In the genomic region with DNA sequence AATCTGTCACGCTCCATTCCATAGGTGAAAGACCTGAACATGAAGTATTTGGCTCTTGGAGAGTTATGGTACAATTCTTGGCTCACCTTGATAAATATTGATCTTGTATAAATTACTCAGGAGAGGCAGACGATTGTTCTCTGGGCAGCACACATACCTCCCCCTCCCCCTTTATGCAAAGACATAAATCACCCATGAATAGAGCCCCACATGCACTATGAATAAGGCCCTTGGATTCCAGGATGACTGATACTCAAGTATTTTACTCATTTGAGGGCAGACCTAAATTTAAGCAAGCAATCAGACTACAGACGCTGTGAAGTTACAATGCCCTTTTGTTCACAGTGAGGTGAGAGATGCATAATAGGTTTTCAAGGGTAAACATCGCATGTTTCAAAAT, we compare ENCODE assay signal across 23 mouse cellular contexts. TPM values are rescaled to one million over a fixed set of nuclear protein-coding genes. Genes with fewer than 3 reads are reported as not detected.
DNase-seq lines count a peak whose midpoint lies in the region; ATAC-seq and TF ChIP-seq lines count a peak whose summit lies in the region.
"Had no signal": no experiment of that assay in that cellular context is flagged by ENCODE, and none has a peak within 500 bp of the region (broad histone marks: within the 10 kb centered on the region; RNA-seq: fewer than 3 reads in every experiment).

No protein-coding gene starts in this region.

- H3K27ac ChIP-seq in heart, embryonic 10.5 days: no peak overlapping the region
- no peak overlapping the region for H3K27ac ChIP-seq in midbrain, embryonic 11.5 days (ENCODE audit: low read depth, low read length)
- no peak overlapping the region for H3K27ac ChIP-seq in midbrain, embryonic 14.5 days (replicated peaks; ENCODE audit: low read depth, low read length)
- no peak overlapping the region for H3K27ac ChIP-seq in thymus, adult 2 months (ENCODE audit: control insufficient read depth, insufficient read depth, low read length)
- H3K27ac ChIP-seq: embryonic facial prominence, embryonic 13.5 days; forebrain, embryonic 13.5 days; heart, embryonic 15.5 days; hindbrain, embryonic 13.5 days; hindbrain, postnatal 0 days had no signal

- 72% methylated on average over 4 of the region's 4 CpGs for WGBS in heart, embryonic 10.5 days
- WGBS in midbrain, embryonic 11.5 days: 77% methylated on average over 4 of the region's 4 CpGs
- 72% methylated on average over 4 of the region's 4 CpGs for WGBS in midbrain, embryonic 14.5 days
- 79% methylated on average over 4 of the region's 4 CpGs for WGBS in thymus, adult 2 months

- H3K9me3 ChIP-seq in heart, embryonic 10.5 days: no peaks in the 10 kb centered on the region
- no peaks in the 10 kb centered on the region for H3K9me3 ChIP-seq in midbrain, embryonic 11.5 days (ENCODE audit: control insufficient read depth, low read length)
- H3K9me3 ChIP-seq in midbrain, embryonic 14.5 days (ENCODE audit: control insufficient read depth, low read length): no peaks in the 10 kb centered on the region
- H3K9me3 ChIP-seq: embryonic facial prominence, embryonic 13.5 days; forebrain, embryonic 13.5 days; heart, embryonic 15.5 days; hindbrain, embryonic 13.5 days had no signal

- TF ChIP-seq POLR2A in thymus, adult 2 months (IDR thresholded peaks at IDR 0.05; ENCODE audit: control insufficient read depth, extremely low read depth, insufficient read depth, low read length, poor library complexity): no peak

- H3K9ac ChIP-seq in midbrain, embryonic 11.5 days (ENCODE audit: low read length): no peak overlapping the region
- H3K9ac ChIP-seq in midbrain, embryonic 14.5 days (replicated peaks; ENCODE audit: low read length): no peak overlapping the region
- H3K9ac ChIP-seq: embryonic facial prominence, embryonic 13.5 days; forebrain, embryonic 13.5 days; forebrain, postnatal 0 days; heart, embryonic 15.5 days; hindbrain, embryonic 13.5 days had no signal

- no peaks in the 10 kb centered on the region for H3K36me3 ChIP-seq in heart, embryonic 10.5 days
- H3K36me3 ChIP-seq in midbrain, embryonic 11.5 days (ENCODE audit: control insufficient read depth, insufficient read depth, low read length): no peaks in the 10 kb centered on the region
- H3K36me3 ChIP-seq in midbrain, embryonic 14.5 days (ENCODE audit: control insufficient read depth, insufficient read depth, low read length): no peaks in the 10 kb centered on the region
- no peaks in the 10 kb centered on the region for H3K36me3 ChIP-seq in thymus, adult 2 months (ENCODE audit: control insufficient read depth, insufficient read depth, low read length)
- H3K36me3 ChIP-seq: embryonic facial prominence, embryonic 13.5 days; heart, embryonic 15.5 days; hindbrain, embryonic 13.5 days had no signal

- no peak for ATAC-seq in midbrain, embryonic 11.5 days (ENCODE audit: low FRiP score)
- ATAC-seq in midbrain, embryonic 14.5 days (ENCODE audit: low FRiP score, low TSS enrichment): no peak
- ATAC-seq in cerebellum, adult (ENCODE audit: insufficient number of reproducible peaks, low FRiP score, low TSS enrichment): no peak
- ATAC-seq: forebrain, embryonic 13.5 days; forebrain, postnatal 0 days; hindbrain, postnatal 0 days had no signal

- intact Hi-C loops in heart, postnatal 10 days (cut with DNase I): no loop called here

- no peak overlapping the region for H3K4me3 ChIP-seq in heart, embryonic 10.5 days
- no peak overlapping the region for H3K4me3 ChIP-seq in midbrain, embryonic 11.5 days (ENCODE audit: low read depth, low read length)
- H3K4me3 ChIP-seq in midbrain, embryonic 14.5 days (replicated peaks; ENCODE audit: low read depth, low read length): no peak overlapping the region
- H3K4me3 ChIP-seq in thymus, adult 2 months (ENCODE audit: control insufficient read depth, insufficient read depth, low read length): no peak overlapping the region
- H3K4me3 ChIP-seq: embryonic facial prominence, embryonic 13.5 days; forebrain, embryonic 13.5 days; heart, embryonic 15.5 days; hindbrain, embryonic 13.5 days had no signal

- no peaks in the 10 kb centered on the region for H3K4me1 ChIP-seq in heart, embryonic 10.5 days
- no peaks in the 10 kb centered on the region for H3K4me1 ChIP-seq in midbrain, embryonic 11.5 days (ENCODE audit: control insufficient read depth, insufficient read depth, low read length)
- no peaks in the 10 kb centered on the region for H3K4me1 ChIP-seq in midbrain, embryonic 14.5 days (ENCODE audit: control insufficient read depth, insufficient read depth, low read length)
- H3K4me1 ChIP-seq in thymus, adult 2 months (replicated peaks; ENCODE audit: control insufficient read depth, insufficient read depth, low read length): no peaks in the 10 kb centered on the region
- H3K4me1 ChIP-seq: embryonic facial prominence, embryonic 13.5 days; heart, embryonic 15.5 days had no signal

- H3K4me2 ChIP-seq in midbrain, embryonic 11.5 days: no peak overlapping the region
- H3K4me2 ChIP-seq in midbrain, embryonic 14.5 days (ENCODE audit: low read length): no peak overlapping the region
- H3K4me2 ChIP-seq: embryonic facial prominence, embryonic 13.5 days; forebrain, embryonic 13.5 days; heart, embryonic 11.5 days; heart, embryonic 15.5 days; hindbrain, embryonic 13.5 days had no signal

- H3K27me3 ChIP-seq in heart, embryonic 10.5 days (ENCODE audit: insufficient read depth, poor library complexity, severe bottlenecking): no peaks in the 10 kb centered on the region
- no peaks in the 10 kb centered on the region for H3K27me3 ChIP-seq in midbrain, embryonic 11.5 days (ENCODE audit: control insufficient read depth, insufficient read depth, low read length)
- H3K27me3 ChIP-seq in midbrain, embryonic 14.5 days (ENCODE audit: control insufficient read depth, insufficient read depth, low read length): no peaks in the 10 kb centered on the region
- H3K27me3 ChIP-seq in thymus, adult 2 months (ENCODE audit: control insufficient read depth, insufficient read depth, low read length): no peaks in the 10 kb centered on the region
- H3K27me3 ChIP-seq: CH12.LX; embryonic facial prominence, embryonic 13.5 days; forebrain, embryonic 13.5 days; heart, embryonic 15.5 days; hindbrain, embryonic 13.5 days had no signal

- no peak for TF ChIP-seq CTCF in thymus, adult 2 months (IDR thresholded peaks at IDR 0.05; ENCODE audit: borderline replicate concordance, control insufficient read depth, extremely low read depth, insufficient read depth, low read length, poor library complexity)

- peak; percentile 27 for DNase-seq in heart, embryonic 10.5 days (ENCODE audit: low spot score)
- no peak for DNase-seq in heart, postnatal 10 days
- peak; percentile 59 for DNase-seq in midbrain, embryonic 11.5 days (ENCODE audit: low spot score, missing footprints)
- no peak for DNase-seq in midbrain, embryonic 14.5 days
- DNase-seq in fibroblast of lung, adult 2 months (ENCODE audit: low read depth): peak; percentile 25
- DNase-seq in thymus, adult 2 months: no peak
- DNase-seq: adrenal gland, adult 8-10 months; adrenal gland, postnatal 36 days; cerebellum, adult 11 months; cerebellum, adult 8-10 months; cerebellum, postnatal 14 days; forebrain, postnatal 0 days; gastrocnemius, postnatal 36 days; heart, adult 18-20 months; heart, postnatal 36 days had no signal

RNA-seq across cellular contexts. Expression of a gene that starts 32.0 kb away (rescaled TPM):
- polyA plus RNA-seq in heart, embryonic 10.5 days (2016; fragmentation: Nextera tagmentation; extraction: Ambion mirVana): 26.2 and 28.5 TPM in 2 replicates
- 1 to 10 TPM; 4.5 to 5.6 TPM for total RNA-seq in heart, postnatal 10 days (2021)
- polyA plus RNA-seq in midbrain, embryonic 11.5 days (2014; fragmentation: Nextera tagmentation; extraction: Ambion mirVana): 7.7 and 8.3 TPM in 2 replicates
- 0.61 and 1.3 TPM in 2 replicates for polyA plus RNA-seq in midbrain, embryonic 14.5 days (2014; fragmentation: Nextera tagmentation; extraction: Ambion mirVana)
- 0.80 and 0.97 TPM in 2 replicates for polyA plus RNA-seq in thymus, adult 2 months (2012; rRNA removed)

RNA-seq across cellular contexts. Expression of a gene that starts 59.4 kb away (rescaled TPM):
- polyA plus RNA-seq in heart, embryonic 10.5 days (2016; fragmentation: Nextera tagmentation; extraction: Ambion mirVana): 13.6 and 14.1 TPM in 2 replicates
- total RNA-seq in heart, postnatal 10 days (2021): 10 to 100 TPM; 20.4 to 39.3 TPM
- 6.1 and 6.3 TPM in 2 replicates for polyA plus RNA-seq in midbrain, embryonic 11.5 days (2014; fragmentation: Nextera tagmentation; extraction: Ambion mirVana)
- 5.9 and 8.7 TPM in 2 replicates for polyA plus RNA-seq in midbrain, embryonic 14.5 days (2014; fragmentation: Nextera tagmentation; extraction: Ambion mirVana)
- 0.52 and 1.6 TPM in 2 replicates for polyA plus RNA-seq in thymus, adult 2 months (2012; rRNA removed)

Comparison
In these comparisons a context has a peak if more than half of its experiments do, and no peak if none do; other contexts are left out.
1. DNase-seq: peak in heart, embryonic 10.5 days (single experiment), midbrain, embryonic 11.5 days (single experiment) and fibroblast of lung, adult 2 months (single experiment); none in heart, postnatal 10 days (0 of 2), midbrain, embryonic 14.5 days (single experiment) and thymus, adult 2 months (single experiment).